8 mouse cellular contexts compared by ENCODE assay signal in the genomic region with DNA sequence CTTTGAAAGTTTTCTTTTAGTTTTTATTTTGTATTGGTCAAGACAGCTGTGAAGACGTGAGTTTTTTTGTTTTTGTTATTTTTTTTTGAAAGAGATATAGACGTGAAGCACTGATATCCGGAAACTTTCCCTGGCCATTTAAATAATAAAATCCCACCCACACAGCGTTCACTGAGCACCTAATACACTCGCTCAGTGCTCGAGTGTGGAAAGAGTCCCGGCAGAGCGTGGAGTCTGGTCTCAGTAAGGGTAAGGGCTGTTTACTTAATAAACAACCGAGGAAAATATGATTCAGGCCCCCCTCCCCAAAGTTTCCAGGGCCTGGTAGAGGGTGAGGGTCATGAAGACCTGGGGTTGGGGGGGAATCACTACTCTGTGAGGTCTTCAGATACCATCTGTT. TPM values are rescaled to one million over a fixed set of nuclear protein-coding genes. Genes with fewer than 3 reads are reported as not detected.
A peak's percentile ranks its signal among the peaks of the same experiment; 100 is the strongest.
DNase-seq lines count a peak whose midpoint lies in the region; ATAC-seq and TF ChIP-seq lines count a peak whose summit lies in the region.

No protein-coding gene starts in this region.

- no peak overlapping the region for H3K9ac ChIP-seq in hindbrain, embryonic 13.5 days
- H3K9ac ChIP-seq in midbrain, embryonic 12.5 days (replicated peaks): no peak overlapping the region; the same call in 1 of the 2 replicates

- H3K27ac ChIP-seq in kidney, adult 2 months (ENCODE audit: insufficient read depth, low read depth, low read length): peak overlapping the region; percentile 93
- H3K27ac ChIP-seq in bone marrow macrophage, adult 2 months (ENCODE audit: insufficient read depth, low read depth, low read length): peak overlapping the region; percentile 82
- H3K27ac ChIP-seq in hindbrain, embryonic 13.5 days: no peak overlapping the region; the same call in 1 of the 2 replicates
- no peak overlapping the region for H3K27ac ChIP-seq in midbrain, embryonic 12.5 days (replicated peaks)

- DNase-seq in kidney, adult 2 months: no peak
- no peak for DNase-seq in kidney, postnatal 10 days
- no peak for DNase-seq in thymus, postnatal 14 days
- no peak for DNase-seq in cerebellum, postnatal 14 days

- H3K4me2 ChIP-seq in hindbrain, embryonic 13.5 days: peak overlapping the region; percentile 62
- peak overlapping the region; percentile 87 for H3K4me2 ChIP-seq in midbrain, embryonic 12.5 days (replicated peaks)

- H3K4me1 ChIP-seq in kidney, adult 2 months (ENCODE audit: control insufficient read depth, insufficient read depth, low read length): peaks cover 17% of the 10 kb centered on the region; the same call in 1 of the 2 replicates
- H3K4me1 ChIP-seq in bone marrow macrophage, adult 2 months (ENCODE audit: control insufficient read depth, insufficient read depth, low read length): peaks cover 48% of the 10 kb centered on the region
- peaks cover 60% of the 10 kb centered on the region for H3K4me1 ChIP-seq in hindbrain, embryonic 13.5 days (replicated peaks)
- H3K4me1 ChIP-seq in midbrain, embryonic 12.5 days: peaks cover 45% of the 10 kb centered on the region

- ATAC-seq in hindbrain, embryonic 13.5 days (ENCODE audit: low FRiP score): no peak
- no peak for ATAC-seq in midbrain, embryonic 12.5 days (ENCODE audit: low FRiP score, low read depth)
- ATAC-seq in activated CD4-positive, CD25-positive, alpha-beta regulatory T cell, adult 4 months: no peak

- H3K36me3 ChIP-seq in kidney, adult 2 months (ENCODE audit: control insufficient read depth, insufficient read depth, low read length): no peaks in the 10 kb centered on the region
- 0 out of 2 replicates have a peak, but pooled peaks cover 2% of the 10 kb centered on the region for H3K36me3 ChIP-seq in hindbrain, embryonic 13.5 days
- 0 out of 2 replicates have a peak, but pooled peaks cover 5% of the 10 kb centered on the region for H3K36me3 ChIP-seq in midbrain, embryonic 12.5 days

- peak overlapping the region; percentile 65 for H3K4me3 ChIP-seq in kidney, adult 2 months (ENCODE audit: insufficient read depth, low read depth, low read length)
- peak overlapping the region; percentile 74 for H3K4me3 ChIP-seq in bone marrow macrophage, adult 2 months (ENCODE audit: insufficient read depth, low read length)
- H3K4me3 ChIP-seq in hindbrain, embryonic 13.5 days: peak overlapping the region; percentile 94
- peak overlapping the region; percentile 83 for H3K4me3 ChIP-seq in midbrain, embryonic 12.5 days

- no peak for TF ChIP-seq CTCF in kidney, adult 2 months (conservative IDR thresholded peaks at IDR 0.05; ENCODE audit: insufficient read depth, insufficient read length, low read depth, low read length)
- TF ChIP-seq CTCF in bone marrow macrophage, adult 2 months (IDR thresholded peaks at IDR 0.05; ENCODE audit: low read depth, low read length): no peak

- TF ChIP-seq POLR2A in kidney, adult 2 months (IDR thresholded peaks at IDR 0.05; ENCODE audit: low read depth, low read length): no peak
- TF ChIP-seq POLR2A in bone marrow macrophage, adult 2 months (IDR thresholded peaks at IDR 0.05; ENCODE audit: borderline replicate concordance, low read depth, low read length): no peak

- WGBS in kidney, adult 2 months: 35% methylated on average over 9 of the region's 9 CpGs
- WGBS in hindbrain, embryonic 13.5 days: 64% methylated on average over 9 of the region's 9 CpGs
- 64% methylated on average over 9 of the region's 9 CpGs for WGBS in midbrain, embryonic 12.5 days

- no peaks in the 10 kb centered on the region for H3K9me3 ChIP-seq in hindbrain, embryonic 13.5 days
- H3K9me3 ChIP-seq in midbrain, embryonic 12.5 days: no peaks in the 10 kb centered on the region

- no peaks in the 10 kb centered on the region for H3K27me3 ChIP-seq in kidney, adult 2 months (replicated peaks; ENCODE audit: control insufficient read depth, insufficient read depth, low read length)
- no peaks in the 10 kb centered on the region for H3K27me3 ChIP-seq in hindbrain, embryonic 13.5 days
- H3K27me3 ChIP-seq in midbrain, embryonic 12.5 days: peaks cover 10% of the 10 kb centered on the region; the same call in 1 of the 2 replicates

RNA-seq across cellular contexts. Expression of a gene that starts 1.6 kb away (rescaled TPM):
- 34.4 and 35.4 TPM in 2 replicates for polyA plus RNA-seq in kidney, adult 2 months (2012; rRNA removed)
- polyA plus RNA-seq in bone marrow macrophage, adult 2 months (2012; ENCODE audit: insufficient read depth, insufficient read length, missing spikeins): 30.8 and 37.1 TPM in 2 replicates
- polyA plus RNA-seq in hindbrain, embryonic 13.5 days (2015; fragmentation: Nextera tagmentation; extraction: Ambion mirVana): 32.1 and 32.8 TPM in 2 replicates
- polyA plus RNA-seq in midbrain, embryonic 12.5 days (2016; fragmentation: Nextera tagmentation; extraction: Ambion mirVana): 34.7 and 35.7 TPM in 2 replicates
- 10 to 100 TPM; 16.9 to 23.7 TPM for polyA plus RNA-seq in activated CD4-positive, CD25-positive, alpha-beta regulatory T cell, adult 4 months (2017; shearing (Covaris generic))

Comparison
In these comparisons a context has a peak if more than half of its experiments do, and no peak if none do; other contexts are left out.
1. H3K27ac ChIP-seq: peak in kidney, adult 2 months (single experiment) and bone marrow macrophage, adult 2 months (single experiment); none in hindbrain, embryonic 13.5 days (single experiment) and midbrain, embryonic 12.5 days (single experiment).
2. Peak in every context shown above with its lines, with median percentiles within 50 percentile points of each other: H3K4me3 ChIP-seq.